Mouse (Mus musculus): ENCODE data around the gene Smc1b. TPM values are rescaled to one million over a fixed set of nuclear protein-coding genes. Genes with fewer than 3 reads are reported as not detected.

The Smc1b gene
- under 1 TPM in 1 of 2 experiments, not detected in 1; 0.40 TPM for total RNA-seq (2021)
- long read RNA-seq, experiment 1: 0 reads
- long read RNA-seq, experiment 2: 0 reads

GRCm38 (mm10) chr15:85131275-85132192 lies at the start of gene Smc1b, which contains the start of gene Ribc2:
TSS of gene Smc1b (minus strand) at chr15:85131964.
TSS of gene Ribc2 (plus strand) at chr15:85132078.
- DNase-seq: peak; percentile 57 to 70

GRCm38 (mm10) chr15:85180368-85180767 lies 48.6 kb upstream of the Smc1b start:
- DNase-seq: no peak

GRCm38 (mm10) chr15:85179528-85180180 lies 47.9 kb upstream of the Smc1b start:
- DNase-seq: no peak

GRCm38 (mm10) chr15:85178172-85178571 lies 46.4 kb upstream of the Smc1b start:
- DNase-seq: no peak

GRCm38 (mm10) chr15:85177576-85177975 lies 45.8 kb upstream of the Smc1b start:
- DNase-seq: peak; percentile 25 to 52

- no peak for DNase-seq
Measured at GRCm38 (mm10) chr15:85174060-85174459, 42.3 kb upstream of the Smc1b start.

GRCm38 (mm10) chr15:85173425-85173824 lies 41.7 kb upstream of the Smc1b start:
- no peak for DNase-seq

- no peak for DNase-seq
Measured at GRCm38 (mm10) chr15:85172054-85172453, 40.3 kb upstream of the Smc1b start.

- DNase-seq: no peak
Measured at GRCm38 (mm10) chr15:85167086-85167679, 35.4 kb upstream of the Smc1b start.

GRCm38 (mm10) chr15:85166433-85166933 lies 34.7 kb upstream of the Smc1b start:
- DNase-seq: no peak

- DNase-seq: no peak
Measured at GRCm38 (mm10) chr15:85162693-85163663, 31.2 kb upstream of the Smc1b start.

- no peak for DNase-seq
Measured at GRCm38 (mm10) chr15:85161416-85161815, 29.7 kb upstream of the Smc1b start.

GRCm38 (mm10) chr15:85156198-85156597 lies 24.4 kb upstream of the Smc1b start:
- no peak for DNase-seq

GRCm38 (mm10) chr15:85154091-85154490 lies 22.3 kb upstream of the Smc1b start:
- no peak for DNase-seq

GRCm38 (mm10) chr15:85152577-85152976 lies 20.8 kb upstream of the Smc1b start:
- DNase-seq: peak; percentile 11 to 21

GRCm38 (mm10) chr15:85151433-85151918 lies 19.7 kb upstream of the Smc1b start:
- peak; percentile 75 to 82 for DNase-seq

GRCm38 (mm10) chr15:85144249-85144648 lies 12.5 kb upstream of the Smc1b start:
- no peak for DNase-seq

GRCm38 (mm10) chr15:85143747-85144146 lies 12.0 kb upstream of the Smc1b start:
- no peak for DNase-seq

- DNase-seq: no peak
Measured at GRCm38 (mm10) chr15:85143161-85143560, 11.4 kb upstream of the Smc1b start.

- DNase-seq: no peak
Measured at GRCm38 (mm10) chr15:85142441-85142840, 10.7 kb upstream of the Smc1b start.

- no peak for DNase-seq
Measured at GRCm38 (mm10) chr15:85141290-85141689, 9.5 kb upstream of the Smc1b start.
